Mouse (Mus musculus): ENCODE measurements around the gene Etv6.

- TF ChIP-seq CTCF (IDR thresholded peaks at IDR 0.05; ENCODE audit: borderline replicate concordance, insufficient read depth, low read length) (no peak), POLR2A (IDR thresholded peaks at IDR 0.05; ENCODE audit: low read depth, low read length) (no peak)
Observed at GRCm38 (mm10) chr6:134248720-134249119, 213.2 kb downstream of the Etv6 start.
